Mouse (Mus musculus): ENCODE data around the gene Vps39. TPM values are rescaled to one million over a fixed set of nuclear protein-coding genes. Genes with fewer than 3 reads are reported as not detected.

The Vps39 gene
- polyA plus RNA-seq, 1 experiment from 2014 or later = 20.5 TPM

GRCm38 (mm10) chr2:120373858-120374257 lies 20.9 kb upstream of the Vps39 start:
- no peak for ATAC-seq (ENCODE audit: insufficient number of reproducible peaks, insufficient read depth, low FRiP score, low read depth)
- Histone ChIP-seq H3K4me1 (ENCODE audit: control insufficient read depth in 2 of 2, insufficient read depth in 2 of 2, low read length in 2 of 2) (no peaks in the 10 kb centered on the region), H3K4me2 (ENCODE audit: low read length) (no peak overlapping the region), H3K27me3 (ENCODE audit: control insufficient read depth, insufficient read depth, low read length) (no peaks in the 10 kb centered on the region), H3K4me3 (ENCODE audit: control insufficient read depth in 1 of 2, insufficient read depth in 1 of 2, low read depth in 1 of 2, low read length in 2 of 2) (no peak overlapping the region), H3K27ac (replicated peaks in 1 of 2; ENCODE audit: control insufficient read depth in 1 of 2, insufficient read depth in 1 of 2, low read depth in 2 of 2, low read length in 2 of 2) (no peak overlapping the region), H3K36me3 (ENCODE audit: control insufficient read depth, insufficient read depth, low read length) (peaks cover 90% of the 10 kb centered on the region), H3K9ac (ENCODE audit: low read length) (no peak overlapping the region), H3K9me3 (ENCODE audit: control insufficient read depth, low read length) (no peaks in the 10 kb centered on the region)
- 91% methylated on average over 4 of the region's 4 CpGs for WGBS

- Histone ChIP-seq H3K27ac (replicated peaks in 1 of 2; ENCODE audit: control insufficient read depth in 1 of 2, insufficient read depth in 1 of 2, low read depth in 2 of 2, low read length in 2 of 2) (no peak overlapping the region), H3K9ac (ENCODE audit: low read length) (no peak overlapping the region), H3K9me3 (ENCODE audit: control insufficient read depth, low read length) (no peaks in the 10 kb centered on the region), H3K4me1 (ENCODE audit: control insufficient read depth in 2 of 2, insufficient read depth in 2 of 2, low read length in 2 of 2) (no peaks in the 10 kb centered on the region), H3K36me3 (ENCODE audit: control insufficient read depth, insufficient read depth, low read length) (peaks cover 85% of the 10 kb centered on the region), H3K27me3 (ENCODE audit: control insufficient read depth, insufficient read depth, low read length) (no peaks in the 10 kb centered on the region), H3K4me2 (ENCODE audit: low read length) (no peak overlapping the region), H3K4me3 (ENCODE audit: control insufficient read depth in 1 of 2, insufficient read depth in 1 of 2, low read depth in 1 of 2, low read length in 2 of 2) (no peak overlapping the region)
- WGBS = 95% methylated on average over 4 of the region's 4 CpGs
- ATAC-seq (ENCODE audit: insufficient number of reproducible peaks, insufficient read depth, low FRiP score, low read depth) = no peak
Observed at GRCm38 (mm10) chr2:120367416-120368207, 14.7 kb upstream of the Vps39 start.

- Histone ChIP-seq H3K27ac (replicated peaks in 1 of 2; ENCODE audit: control insufficient read depth in 1 of 2, insufficient read depth in 1 of 2, low read depth in 2 of 2, low read length in 2 of 2) (no peak overlapping the region), H3K9ac (ENCODE audit: low read length) (no peak overlapping the region), H3K4me2 (ENCODE audit: low read length) (no peak overlapping the region), H3K36me3 (ENCODE audit: control insufficient read depth, insufficient read depth, low read length) (peaks cover 85% of the 10 kb centered on the region), H3K27me3 (ENCODE audit: control insufficient read depth, insufficient read depth, low read length) (no peaks in the 10 kb centered on the region), H3K4me1 (ENCODE audit: control insufficient read depth in 2 of 2, insufficient read depth in 2 of 2, low read length in 2 of 2) (no peaks in the 10 kb centered on the region), H3K9me3 (ENCODE audit: control insufficient read depth, low read length) (no peaks in the 10 kb centered on the region), H3K4me3 (ENCODE audit: control insufficient read depth in 1 of 2, insufficient read depth in 1 of 2, low read depth in 1 of 2, low read length in 2 of 2) (no peak overlapping the region)
- 87% methylated on average over 3 of the region's 3 CpGs for WGBS
- ATAC-seq (ENCODE audit: insufficient number of reproducible peaks, insufficient read depth, low FRiP score, low read depth) = no peak
Observed at GRCm38 (mm10) chr2:120366501-120366900, 13.6 kb upstream of the Vps39 start.

GRCm38 (mm10) chr2:120360425-120360824 lies 7.5 kb upstream of the Vps39 start:
- H3K4me1 ChIP-seq (ENCODE audit: control insufficient read depth in 2 of 2, insufficient read depth in 2 of 2, low read length in 2 of 2) = no peaks in the 10 kb centered on the region
- H3K9me3 ChIP-seq (ENCODE audit: control insufficient read depth, low read length) = no peaks in the 10 kb centered on the region
- peaks cover 78% of the 10 kb centered on the region for H3K36me3 ChIP-seq (ENCODE audit: control insufficient read depth, insufficient read depth, low read length)
- H3K27ac ChIP-seq (replicated peaks in 1 of 2; ENCODE audit: control insufficient read depth in 1 of 2, insufficient read depth in 1 of 2, low read depth in 2 of 2, low read length in 2 of 2) = no peak overlapping the region
- H3K4me2 ChIP-seq (ENCODE audit: low read length) = no peak overlapping the region
- H3K9ac ChIP-seq (ENCODE audit: low read length) = no peak overlapping the region
- no peak overlapping the region for H3K4me3 ChIP-seq (ENCODE audit: control insufficient read depth in 1 of 2, insufficient read depth in 1 of 2, low read depth in 1 of 2, low read length in 2 of 2)
- WGBS = 84% methylated on average over 1 of the region's 1 CpGs
- no peak for ATAC-seq (ENCODE audit: insufficient number of reproducible peaks, insufficient read depth, low FRiP score, low read depth)
- H3K27me3 ChIP-seq (ENCODE audit: control insufficient read depth, insufficient read depth, low read length) = no peaks in the 10 kb centered on the region

GRCm38 (mm10) chr2:120351321-120351720 lies 1.6 kb downstream of the Vps39 start:
- Histone ChIP-seq H3K9ac (ENCODE audit: low read length) (no peak overlapping the region), H3K9me3 (ENCODE audit: control insufficient read depth, low read length) (no peaks in the 10 kb centered on the region), H3K4me1 (ENCODE audit: control insufficient read depth in 2 of 2, insufficient read depth in 2 of 2, low read length in 2 of 2) (peaks cover 0 to 13% of the 10 kb centered on the region in 2 experiments; a peak in 2 of 4 replicates), H3K4me3 (ENCODE audit: control insufficient read depth in 1 of 2, insufficient read depth in 1 of 2, low read depth in 1 of 2, low read length in 2 of 2) (no peak overlapping the region), H3K4me2 (ENCODE audit: low read length) (no peak overlapping the region), H3K27ac (replicated peaks in 1 of 2; ENCODE audit: control insufficient read depth in 1 of 2, insufficient read depth in 1 of 2, low read depth in 2 of 2, low read length in 2 of 2) (no peak overlapping the region), H3K27me3 (ENCODE audit: control insufficient read depth, insufficient read depth, low read length) (no peaks in the 10 kb centered on the region), H3K36me3 (ENCODE audit: control insufficient read depth, insufficient read depth, low read length) (peaks cover 46% of the 10 kb centered on the region)
- no peak for ATAC-seq (ENCODE audit: insufficient number of reproducible peaks, insufficient read depth, low FRiP score, low read depth)
- WGBS = 42% methylated on average over 5 of the region's 5 CpGs

GRCm38 (mm10) chr2:120348120-120348519 lies 4.8 kb downstream of the Vps39 start:
- no peak for ATAC-seq (ENCODE audit: insufficient number of reproducible peaks, insufficient read depth, low FRiP score, low read depth)
- no peak overlapping the region for H3K4me3 ChIP-seq (ENCODE audit: control insufficient read depth in 1 of 2, insufficient read depth in 1 of 2, low read depth in 1 of 2, low read length in 2 of 2)
- H3K27me3 ChIP-seq (ENCODE audit: control insufficient read depth, insufficient read depth, low read length) = no peaks in the 10 kb centered on the region
- no peak overlapping the region for H3K4me2 ChIP-seq (ENCODE audit: low read length)
- no peak overlapping the region for H3K9ac ChIP-seq (ENCODE audit: low read length)
- no peak overlapping the region for H3K27ac ChIP-seq (replicated peaks in 1 of 2; ENCODE audit: control insufficient read depth in 1 of 2, insufficient read depth in 1 of 2, low read depth in 2 of 2, low read length in 2 of 2)
- H3K36me3 ChIP-seq (ENCODE audit: control insufficient read depth, insufficient read depth, low read length) = peaks cover 57% of the 10 kb centered on the region
- no peaks in the 10 kb centered on the region for H3K9me3 ChIP-seq (ENCODE audit: control insufficient read depth, low read length)
- WGBS = 69% methylated on average over 9 of the region's 9 CpGs
- peaks cover 0 to 13% of the 10 kb centered on the region in 2 experiments; a peak in 2 of 4 replicates for H3K4me1 ChIP-seq (ENCODE audit: control insufficient read depth in 2 of 2, insufficient read depth in 2 of 2, low read length in 2 of 2)

- Histone ChIP-seq H3K27me3 (ENCODE audit: control insufficient read depth, insufficient read depth, low read length) (no peaks in the 10 kb centered on the region), H3K4me3 (ENCODE audit: control insufficient read depth in 1 of 2, insufficient read depth in 1 of 2, low read depth in 1 of 2, low read length in 2 of 2) (no peak overlapping the region), H3K27ac (replicated peaks in 1 of 2; ENCODE audit: control insufficient read depth in 1 of 2, insufficient read depth in 1 of 2, low read depth in 2 of 2, low read length in 2 of 2) (no peak overlapping the region), H3K9ac (ENCODE audit: low read length) (no peak overlapping the region), H3K4me2 (ENCODE audit: low read length) (no peak overlapping the region), H3K36me3 (ENCODE audit: control insufficient read depth, insufficient read depth, low read length) (peaks cover 94% of the 10 kb centered on the region), H3K4me1 (ENCODE audit: control insufficient read depth in 2 of 2, insufficient read depth in 2 of 2, low read length in 2 of 2) (no peaks in the 10 kb centered on the region), H3K9me3 (ENCODE audit: control insufficient read depth, low read length) (no peaks in the 10 kb centered on the region)
- 93% methylated on average over 1 of the region's 1 CpGs for WGBS
- no peak for ATAC-seq (ENCODE audit: insufficient number of reproducible peaks, insufficient read depth, low FRiP score, low read depth)
Observed at GRCm38 (mm10) chr2:120341741-120342140, 11.2 kb downstream of the Vps39 start.

GRCm38 (mm10) chr2:120337886-120338285 lies 15.1 kb downstream of the Vps39 start:
- ATAC-seq (ENCODE audit: insufficient number of reproducible peaks, insufficient read depth, low FRiP score, low read depth) = no peak
- no peak overlapping the region for H3K4me2 ChIP-seq (ENCODE audit: low read length)
- no peak overlapping the region for H3K9ac ChIP-seq (ENCODE audit: low read length)
- no peaks in the 10 kb centered on the region for H3K9me3 ChIP-seq (ENCODE audit: control insufficient read depth, low read length)
- H3K27ac ChIP-seq (replicated peaks in 1 of 2; ENCODE audit: control insufficient read depth in 1 of 2, insufficient read depth in 1 of 2, low read depth in 2 of 2, low read length in 2 of 2) = no peak overlapping the region
- H3K4me3 ChIP-seq (ENCODE audit: control insufficient read depth in 1 of 2, insufficient read depth in 1 of 2, low read depth in 1 of 2, low read length in 2 of 2) = no peak overlapping the region
- H3K36me3 ChIP-seq (ENCODE audit: control insufficient read depth, insufficient read depth, low read length) = peaks cover 94% of the 10 kb centered on the region
- H3K27me3 ChIP-seq (ENCODE audit: control insufficient read depth, insufficient read depth, low read length) = no peaks in the 10 kb centered on the region
- no peaks in the 10 kb centered on the region for H3K4me1 ChIP-seq (ENCODE audit: control insufficient read depth in 2 of 2, insufficient read depth in 2 of 2, low read length in 2 of 2)
- WGBS = 66% methylated on average over 2 of the region's 2 CpGs

Data from heart, embryonic 14.5 days (tissue).